Mouse (Mus musculus): ENCODE measurements around the gene Epop.

GRCm38 (mm10) chr11:97678301-97678700 lies 48.8 kb upstream of the Epop start:
- TF ChIP-seq CTCF (IDR thresholded peaks at IDR 0.05; ENCODE audit: low read depth) (no peak), EP300 (IDR thresholded peaks at IDR 0.05; ENCODE audit: low read depth) (no peak)

Measured in heart, postnatal 0 days (tissue).